Mouse (Mus musculus) liver, embryonic 11.5 days (tissue): ENCODE results near the gene Neu4. TPM values are rescaled to one million over a fixed set of nuclear protein-coding genes. Genes with fewer than 3 reads are reported as not detected.
"Not testable (repeated sequence)": the region's sequence is repeated elsewhere in the genome, so short reads cannot be mapped to it uniquely, and the experiment has no call there.

Experiments used
- ATAC-seq: fragments of 200-750 bp; cut with Nextera tagmentation; replicated peaks from 2 replicates; pipeline ENCODE4 v1.8.0; 2017; ENCODE audit warnings: moderate number of reproducible peaks, mild to moderate bottlenecking, moderate TSS enrichment, moderate library complexity; ENCODE audit not compliant: low FRiP score
- DNase-seq: peaks from one replicate; pipeline ENCODE4 v3.0.0-alpha.2; 2017; ENCODE audit warnings: low spot score
- H3K27ac ChIP-seq: fragments of 300-500 bp; sonication (generic); 2 replicates; pipeline ENCODE4 v1.5.1; 2014; ENCODE audit warnings: mild to moderate bottlenecking, low read depth, low read length, control low read depth
- H3K27me3 ChIP-seq: fragments of 300-500 bp; sonication (generic); replicated peaks from 2 replicates; pipeline ENCODE4 v1.6.1; 2014; ENCODE audit warnings: low read length, mixed read lengths; ENCODE audit not compliant: control insufficient read depth, insufficient read depth
- H3K36me3 ChIP-seq: fragments of 300-500 bp; sonication (generic); 2 replicates; pipeline ENCODE4 v1.6.1; 2014; ENCODE audit warnings: mild to moderate bottlenecking, low read length, moderate library complexity, mixed read lengths; ENCODE audit not compliant: control insufficient read depth, insufficient read depth
- H3K4me1 ChIP-seq: fragments of 300-500 bp; sonication (generic); replicated peaks from 2 replicates; pipeline ENCODE4 v1.6.1; 2014; ENCODE audit warnings: low read length, mixed read lengths; ENCODE audit not compliant: control insufficient read depth, insufficient read depth
- H3K4me2 ChIP-seq: fragments of 300-500 bp; sonication (generic); 2 replicates; pipeline ENCODE4 v1.6.1; 2014; ENCODE audit warnings: mild to moderate bottlenecking, control low read depth, moderate library complexity
- H3K4me3 ChIP-seq: fragments of 300-500 bp; sonication (generic); 2 replicates; pipeline ENCODE4 v1.5.1; 2014; ENCODE audit warnings: low read depth, low read length, control low read depth
- H3K9ac ChIP-seq: fragments of 300-500 bp; sonication (generic); 2 replicates; pipeline ENCODE4 v1.6.1; 2014; ENCODE audit warnings: low read depth, low read length, control low read depth
- H3K9me3 ChIP-seq: fragments of 300-500 bp; sonication (generic); 2 replicates; pipeline ENCODE4 v1.6.1; 2016; ENCODE audit warnings: low read length, inconsistent platforms, mixed read lengths; ENCODE audit not compliant: control insufficient read depth
- WGBS: fragments of 180-500 bp; shearing (Covaris S2); extraction: QIAGEN DNeasy Blood & Tissue Kit; methylation state at CpG from one replicate; pipeline ENCODE4 v1.1.7; 2014; 5-methylcytosine and 5-hydroxymethylcytosine counted together
- polyA plus RNA-seq: library from polyadenylated mRNA; unstranded; fragments of >200 nt; fragmentation: Nextera tagmentation; extraction: Ambion mirVana; gene quantifications from 2 replicates; pipeline ENCODE4 v1.2.1, GENCODE M21; 2014

The Neu4 gene
- polyA plus RNA-seq, 1 experiment from 2014 or later, result not detected

GRCm38 (mm10) chr1:93991491-93991890 is 28.8 kb upstream of the Neu4 start:
- H3K9me3 ChIP-seq, H3K4me2 ChIP-seq, H3K36me3 ChIP-seq, H3K4me3 ChIP-seq, H3K27me3 ChIP-seq, DNase-seq, H3K9ac ChIP-seq, H3K4me1 ChIP-seq, H3K27ac ChIP-seq, ATAC-seq: not testable (repeated sequence)
- 73% methylated on average over 3 of the region's 3 CpGs for WGBS

GRCm38 (mm10) chr1:94001023-94001422 is 19.2 kb upstream of the Neu4 start:
- Histone ChIP-seq H3K9me3 (no peaks in the 10 kb centered on the region), H3K4me3 (no peak overlapping the region), H3K36me3 (no peaks in the 10 kb centered on the region), H3K9ac (no peak overlapping the region), H3K27me3 (no peaks in the 10 kb centered on the region), H3K4me2 (no peak overlapping the region), H3K27ac (no peak overlapping the region), H3K4me1 (no peaks in the 10 kb centered on the region)
- ATAC-seq (no peak), DNase-seq (no peak)
- WGBS, result 71% methylated on average over 2 of the region's 2 CpGs

- 64% methylated on average over 2 of the region's 2 CpGs for WGBS
- not testable (repeated sequence) for ATAC-seq, H3K4me2 ChIP-seq, DNase-seq, H3K4me3 ChIP-seq, H3K36me3 ChIP-seq, H3K9me3 ChIP-seq, H3K27me3 ChIP-seq, H3K4me1 ChIP-seq, H3K9ac ChIP-seq, H3K27ac ChIP-seq
Measured at GRCm38 (mm10) chr1:94005954-94006506, 14.2 kb upstream of the Neu4 start.

DNA sequence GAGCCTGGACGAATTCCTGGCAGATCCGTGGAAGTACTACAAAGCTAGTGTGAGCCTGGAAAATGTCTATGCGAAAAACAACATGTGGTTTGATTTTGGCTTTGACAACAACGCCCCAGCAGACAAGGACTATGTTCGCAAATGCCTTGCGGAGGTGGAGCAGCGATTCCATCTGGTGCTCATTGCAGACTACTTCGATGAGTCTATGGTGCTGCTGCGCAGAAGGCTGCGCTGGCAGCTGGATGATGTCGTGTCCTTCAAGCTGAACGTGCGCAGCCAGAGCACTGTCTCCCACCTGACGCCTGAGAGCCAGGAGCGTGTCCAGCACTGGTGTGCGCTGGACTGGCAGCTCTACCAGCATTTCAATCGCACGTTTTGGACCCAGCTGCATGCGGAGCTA is 11.4 kb upstream of the Neu4 start:
- WGBS, result 84% methylated on average over 15 of the region's 19 CpGs
- not testable (repeated sequence) for H3K4me3 ChIP-seq, DNase-seq, H3K9me3 ChIP-seq, H3K4me1 ChIP-seq, H3K27me3 ChIP-seq, ATAC-seq, H3K4me2 ChIP-seq, H3K36me3 ChIP-seq, H3K9ac ChIP-seq, H3K27ac ChIP-seq

- Histone ChIP-seq H3K4me3 (no peak overlapping the region), H3K9me3 (no peaks in the 10 kb centered on the region), H3K27ac (no peak overlapping the region), H3K36me3 (no peaks in the 10 kb centered on the region), H3K4me2 (no peak overlapping the region), H3K4me1 (no peaks in the 10 kb centered on the region), H3K9ac (no peak overlapping the region), H3K27me3 (no peaks in the 10 kb centered on the region)
- DNase-seq, result no peak
- no peak for ATAC-seq
- WGBS, result 48% methylated on average over 3 of the region's 3 CpGs
Measured at GRCm38 (mm10) chr1:94011643-94012042, 8.6 kb upstream of the Neu4 start.

DNA sequence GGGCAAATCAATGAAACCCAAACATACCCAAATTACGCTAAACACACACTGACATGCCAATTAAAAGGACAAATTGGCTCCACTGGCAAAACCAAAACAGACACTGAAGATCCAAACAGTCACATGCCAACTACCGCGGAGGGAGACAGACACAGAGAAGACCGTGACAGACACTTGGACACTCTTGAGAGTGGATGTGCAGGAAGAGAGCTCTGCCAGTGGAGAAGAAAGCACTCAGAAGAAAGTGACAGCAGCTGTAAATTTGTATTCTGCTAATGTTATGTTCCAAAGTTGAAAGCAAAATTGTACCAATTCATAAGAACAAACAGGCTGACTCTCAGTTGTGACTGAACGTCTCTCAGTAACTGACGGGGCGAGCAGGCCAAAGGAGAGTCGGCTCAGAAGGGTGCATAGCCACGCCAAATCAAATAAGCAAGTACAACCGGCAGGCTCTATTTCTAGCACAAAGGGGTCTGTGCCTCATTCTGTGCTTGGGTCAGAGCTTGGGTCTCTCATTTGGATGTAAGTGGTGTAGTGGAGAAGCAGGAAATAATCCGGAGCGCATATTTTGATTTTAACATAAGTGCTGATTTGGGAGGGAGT is 7.4 kb downstream of the Neu4 start:
- Histone ChIP-seq H3K27me3 (no peaks in the 10 kb centered on the region), H3K4me3 (no peak overlapping the region), H3K27ac (no peak overlapping the region), H3K4me2 (no peak overlapping the region), H3K4me1 (no peaks in the 10 kb centered on the region), H3K9me3 (no peaks in the 10 kb centered on the region), H3K9ac (no peak overlapping the region), H3K36me3 (no peaks in the 10 kb centered on the region)
- ATAC-seq (no peak), DNase-seq (no peak)
- WGBS, result 88% methylated on average over 12 of the region's 12 CpGs

- Histone ChIP-seq H3K4me2 (no peak overlapping the region), H3K4me3 (no peak overlapping the region), H3K36me3 (no peaks in the 10 kb centered on the region), H3K27ac (no peak overlapping the region), H3K27me3 (no peaks in the 10 kb centered on the region), H3K9ac (no peak overlapping the region), H3K4me1 (no peaks in the 10 kb centered on the region), H3K9me3 (no peaks in the 10 kb centered on the region)
- ATAC-seq, result no peak
- 82% methylated on average over 2 of the region's 2 CpGs for WGBS
- no peak for DNase-seq
Measured at GRCm38 (mm10) chr1:94028741-94029140, 8.5 kb downstream of the Neu4 start.

DNA sequence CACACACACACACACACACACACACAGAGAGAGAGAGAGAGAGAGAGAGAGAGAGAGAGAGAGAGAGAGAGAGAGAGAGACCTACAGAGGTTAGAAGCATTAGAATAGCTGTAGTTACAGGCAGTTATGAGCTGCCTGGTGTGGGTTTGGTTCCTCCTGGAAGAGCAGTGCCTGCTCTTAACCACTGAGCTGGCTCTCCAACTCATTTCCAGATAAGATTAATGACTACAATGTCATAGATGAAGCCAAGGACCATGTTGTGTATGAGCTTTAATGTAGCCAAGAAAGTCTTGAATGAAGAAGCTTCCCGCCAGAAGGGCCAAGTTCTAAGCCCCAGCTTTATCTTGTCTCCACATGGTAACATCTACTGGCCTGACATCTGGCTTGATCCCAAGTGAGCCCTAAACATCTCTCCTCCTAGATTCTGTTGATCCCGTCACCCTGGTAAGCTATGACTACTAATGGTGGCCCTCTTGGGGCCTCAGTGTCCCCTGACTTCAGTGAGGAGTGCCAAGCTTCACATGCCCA is 12.9 kb downstream of the Neu4 start:
- no peak overlapping the region for H3K4me3 ChIP-seq
- H3K9ac ChIP-seq, result no peak overlapping the region
- ATAC-seq (no peak), DNase-seq (no peak)
- 78% methylated on average over 2 of the region's 2 CpGs for WGBS
- no peak overlapping the region for H3K4me2 ChIP-seq
- no peaks in the 10 kb centered on the region for H3K27me3 ChIP-seq
- H3K36me3 ChIP-seq, result no peaks in the 10 kb centered on the region
- no peaks in the 10 kb centered on the region for H3K9me3 ChIP-seq
- no peaks in the 10 kb centered on the region for H3K4me1 ChIP-seq
- H3K27ac ChIP-seq, result no peak overlapping the region
